Mouse (Mus musculus): ENCODE measurements around the gene Ikzf4. TPM values are rescaled to one million over a fixed set of nuclear protein-coding genes. Genes with fewer than 3 reads are reported as not detected.
"Not testable (repeated sequence)": the region's sequence is repeated elsewhere in the genome, so short reads cannot be mapped to it uniquely, and the experiment has no call there.

Gene Ikzf4
- polyA plus RNA-seq, 1 experiment from 2014 or later: 3.5 TPM

- Histone ChIP-seq H3K36me3 (replicated peaks) (peaks cover 35% of the 10 kb centered on the region), H3K4me1 (peaks cover 2% of the 10 kb centered on the region), H3K9me3 (no peaks in the 10 kb centered on the region), H3K27ac (replicated peaks) (no peak overlapping the region), H3K4me3 (no peak overlapping the region), H3K27me3 (replicated peaks; ENCODE audit: low read depth, poor library complexity, severe bottlenecking) (peaks cover 5% of the 10 kb centered on the region; the same call in 1 of the 2 replicates)
- WGBS: 20% methylated on average over 6 of the region's 6 CpGs
- no peak for DNase-seq (ENCODE audit: low spot score)
These were observed 14.2 kb downstream of the Ikzf4 start for GRCm38 (mm10) chr10:128631571-128631970.

- H3K9me3 ChIP-seq; H3K4me1 ChIP-seq; H3K27me3 ChIP-seq (replicated peaks; ENCODE audit: low read depth, poor library complexity, severe bottlenecking); DNase-seq (ENCODE audit: low spot score); H3K27ac ChIP-seq (replicated peaks); H3K4me3 ChIP-seq: not testable (repeated sequence)
- WGBS: 80% methylated on average over 5 of the region's 5 CpGs
- peaks cover 28% of the 10 kb centered on the region for H3K36me3 ChIP-seq (replicated peaks)
These were observed 15.5 kb downstream of the Ikzf4 start for GRCm38 (mm10) chr10:128630306-128630705.

GRCm38 (mm10) chr10:128629746-128630145 is 16.0 kb downstream of the Ikzf4 start:
- no peaks in the 10 kb centered on the region for H3K27me3 ChIP-seq (replicated peaks; ENCODE audit: low read depth, poor library complexity, severe bottlenecking)
- H3K36me3 ChIP-seq (replicated peaks): peaks cover 28% of the 10 kb centered on the region
- peaks cover 6% of the 10 kb centered on the region for H3K4me1 ChIP-seq
- no peak overlapping the region for H3K27ac ChIP-seq (replicated peaks)
- DNase-seq (ENCODE audit: low spot score): no peak
- no peak overlapping the region for H3K4me3 ChIP-seq
- WGBS: 79% methylated on average over 2 of the region's 2 CpGs
- H3K9me3 ChIP-seq: no peaks in the 10 kb centered on the region

GRCm38 (mm10) chr10:128627398-128628317 is 18.1 kb downstream of the Ikzf4 start:
- no peak for DNase-seq (ENCODE audit: low spot score)
- Histone ChIP-seq H3K27me3 (replicated peaks; ENCODE audit: low read depth, poor library complexity, severe bottlenecking) (no peaks in the 10 kb centered on the region), H3K9me3 (no peaks in the 10 kb centered on the region), H3K4me1 (peaks cover 6% of the 10 kb centered on the region), H3K36me3 (replicated peaks) (peaks cover 31% of the 10 kb centered on the region), H3K4me3 (no peak overlapping the region), H3K27ac (replicated peaks) (no peak overlapping the region)
- 83% methylated on average over 10 of the region's 10 CpGs for WGBS

- DNase-seq (ENCODE audit: low spot score): peak; percentile 84
- peak within 1 kb of the TSS; percentile 90 for H3K4me3 ChIP-seq
- peaks cover 6% of the 10 kb centered on the region for H3K4me1 ChIP-seq
- H3K27me3 ChIP-seq (replicated peaks; ENCODE audit: low read depth, poor library complexity, severe bottlenecking): no peaks in the 10 kb centered on the region
- WGBS: under 1% methylated on average over 40 of the region's 40 CpGs
- peak within 1 kb of the TSS; percentile 96 for H3K27ac ChIP-seq (replicated peaks)
- H3K9me3 ChIP-seq: no peaks in the 10 kb centered on the region
- peaks cover 35% of the 10 kb centered on the region for H3K36me3 ChIP-seq (replicated peaks)
These were observed 19.2 kb downstream of the Ikzf4 start, which contains the start of gene Rps26 for GRCm38 (mm10) chr10:128626311-128627310. Gene Rps26, minus strand, starts transcription at chr10:128626747.

- 45% methylated on average over 7 of the region's 7 CpGs for WGBS
- Histone ChIP-seq H3K27me3 (replicated peaks; ENCODE audit: low read depth, poor library complexity, severe bottlenecking) (no peaks in the 10 kb centered on the region), H3K27ac (replicated peaks) (peak overlapping the region; percentile 96), H3K4me1 (peaks cover 6% of the 10 kb centered on the region), H3K9me3 (no peaks in the 10 kb centered on the region), H3K36me3 (replicated peaks) (peaks cover 35% of the 10 kb centered on the region), H3K4me3 (peak overlapping the region; percentile 90)
- DNase-seq (ENCODE audit: low spot score): no peak
These were observed 20.4 kb downstream of the Ikzf4 start for GRCm38 (mm10) chr10:128625287-128625894.

GRCm38 (mm10) chr10:128623106-128623613 is 22.6 kb downstream of the Ikzf4 start:
- not testable (repeated sequence) for H3K9me3 ChIP-seq; H3K4me3 ChIP-seq; H3K27me3 ChIP-seq (replicated peaks; ENCODE audit: low read depth, poor library complexity, severe bottlenecking); DNase-seq (ENCODE audit: low spot score); H3K27ac ChIP-seq (replicated peaks); H3K4me1 ChIP-seq
- WGBS: 83% methylated on average over 4 of the region's 4 CpGs
- H3K36me3 ChIP-seq (replicated peaks): peaks cover 35% of the 10 kb centered on the region

- peaks cover 35% of the 10 kb centered on the region for H3K36me3 ChIP-seq (replicated peaks)
- no peaks in the 10 kb centered on the region for H3K27me3 ChIP-seq (replicated peaks; ENCODE audit: low read depth, poor library complexity, severe bottlenecking)
- peaks cover 6% of the 10 kb centered on the region for H3K4me1 ChIP-seq
- no peak for DNase-seq (ENCODE audit: low spot score)
- H3K9me3 ChIP-seq: no peaks in the 10 kb centered on the region
- WGBS: 79% methylated on average over 4 of the region's 4 CpGs
- H3K27ac ChIP-seq (replicated peaks): no peak overlapping the region
- H3K4me3 ChIP-seq: no peak overlapping the region
These were observed 23.1 kb downstream of the Ikzf4 start for GRCm38 (mm10) chr10:128622702-128623101.

- H3K4me3 ChIP-seq: no peak overlapping the region
- H3K27me3 ChIP-seq (replicated peaks; ENCODE audit: low read depth, poor library complexity, severe bottlenecking): no peaks in the 10 kb centered on the region
- H3K36me3 ChIP-seq (replicated peaks): peaks cover 35% of the 10 kb centered on the region
- 74% methylated on average over 3 of the region's 3 CpGs for whole genome bisulfite sequencing
- no peaks in the 10 kb centered on the region for H3K9me3 ChIP-seq
- no peak overlapping the region for H3K27ac ChIP-seq (replicated peaks)
- H3K4me1 ChIP-seq: peaks cover 6% of the 10 kb centered on the region
- DNase-seq (ENCODE audit: low spot score): no peak
These were observed 23.7 kb downstream of the Ikzf4 start for GRCm38 (mm10) chr10:128621986-128622520.

GRCm38 (mm10) chr10:128620241-128620640 is 25.6 kb downstream of the Ikzf4 start:
- H3K36me3 ChIP-seq (replicated peaks): peaks cover 31% of the 10 kb centered on the region
- DNase-seq (ENCODE audit: low spot score): no peak
- no peak overlapping the region for H3K27ac ChIP-seq (replicated peaks)
- H3K27me3 ChIP-seq (replicated peaks; ENCODE audit: low read depth, poor library complexity, severe bottlenecking): no peaks in the 10 kb centered on the region
- peaks cover 4% of the 10 kb centered on the region for H3K4me1 ChIP-seq
- H3K4me3 ChIP-seq: no peak overlapping the region
- no peaks in the 10 kb centered on the region for H3K9me3 ChIP-seq

GRCm38 (mm10) chr10:128619148-128619547 is 26.6 kb downstream of the Ikzf4 start:
- H3K4me1 ChIP-seq; DNase-seq (ENCODE audit: low spot score); H3K9me3 ChIP-seq; H3K27me3 ChIP-seq (replicated peaks; ENCODE audit: low read depth, poor library complexity, severe bottlenecking); H3K27ac ChIP-seq (replicated peaks); H3K4me3 ChIP-seq: not testable (repeated sequence)
- peaks cover 20% of the 10 kb centered on the region for H3K36me3 ChIP-seq (replicated peaks)
- 89% methylated on average over 5 of the region's 5 CpGs for WGBS

- Histone ChIP-seq H3K9me3 (no peaks in the 10 kb centered on the region), H3K4me1 (no peaks in the 10 kb centered on the region), H3K4me3 (no peak overlapping the region), H3K27me3 (replicated peaks; ENCODE audit: low read depth, poor library complexity, severe bottlenecking) (no peaks in the 10 kb centered on the region), H3K27ac (replicated peaks) (no peak overlapping the region), H3K36me3 (replicated peaks) (peaks cover 14% of the 10 kb centered on the region)
- no peak for DNase-seq (ENCODE audit: low spot score)
- 88% methylated on average over 1 of the region's 1 CpGs for WGBS
These were observed 27.2 kb downstream of the Ikzf4 start for GRCm38 (mm10) chr10:128618570-128618969.

All from embryonic facial prominence, embryonic 10.5 days (tissue).